Mouse (Mus musculus) ES-Bruce4 (cell line): ENCODE measurements around the gene Vgf.

Experiments used
- CTCF ChIP-seq: IDR thresholded peaks from one replicate; pipeline ENCODE4 v1.8.1; 2011; ENCODE audit warnings: low read depth, low read length
- POLR2A ChIP-seq: IDR thresholded peaks from one replicate; pipeline ENCODE4 v1.8.1; 2011; ENCODE audit warnings: low read length; ENCODE audit not compliant: insufficient read depth

- TF ChIP-seq CTCF = no peak
- peak; percentile 65 for TF ChIP-seq POLR2A
Measured at GRCm38 (mm10) chr5:136986695-136987137, 39.5 kb upstream of the Vgf start, which contains the start of gene Plod3.
